Mouse (Mus musculus): ENCODE results near the gene Ppil3.

Gene Ppil3

DNA sequence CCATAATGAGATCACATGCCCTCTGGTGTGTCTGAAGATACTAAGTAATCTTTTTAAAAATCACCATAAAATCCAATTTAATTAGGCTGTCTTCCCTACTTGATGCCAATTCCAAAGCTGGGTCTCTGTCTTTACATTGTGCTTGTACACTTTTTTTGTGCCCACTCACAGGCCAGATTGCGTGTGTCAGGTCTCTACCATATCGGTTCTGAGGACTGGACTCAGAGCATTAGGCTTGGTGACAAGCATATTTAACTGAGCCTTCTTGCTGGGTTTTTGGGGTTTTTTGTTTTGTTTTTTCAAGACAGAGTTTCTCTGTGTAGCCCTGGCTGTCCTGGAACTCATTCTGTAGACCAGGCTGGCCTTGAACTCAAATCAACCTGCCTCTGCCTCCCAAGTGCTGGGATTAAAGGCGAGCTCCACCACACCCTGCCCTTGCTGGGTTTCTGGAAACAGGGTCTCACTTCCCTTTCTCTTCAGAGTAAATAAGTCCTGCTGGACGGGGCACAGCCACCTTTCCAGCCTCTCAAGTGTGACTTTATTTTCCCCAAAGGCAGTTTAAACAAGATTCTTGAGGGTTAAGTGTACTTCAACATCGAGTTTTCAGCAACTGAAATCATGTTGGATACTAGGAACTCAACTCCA, 35.6 kb downstream of the Ppil3 start:
- in situ Hi-C loops (cut with MseI, MboI), result no loop called here

DNA sequence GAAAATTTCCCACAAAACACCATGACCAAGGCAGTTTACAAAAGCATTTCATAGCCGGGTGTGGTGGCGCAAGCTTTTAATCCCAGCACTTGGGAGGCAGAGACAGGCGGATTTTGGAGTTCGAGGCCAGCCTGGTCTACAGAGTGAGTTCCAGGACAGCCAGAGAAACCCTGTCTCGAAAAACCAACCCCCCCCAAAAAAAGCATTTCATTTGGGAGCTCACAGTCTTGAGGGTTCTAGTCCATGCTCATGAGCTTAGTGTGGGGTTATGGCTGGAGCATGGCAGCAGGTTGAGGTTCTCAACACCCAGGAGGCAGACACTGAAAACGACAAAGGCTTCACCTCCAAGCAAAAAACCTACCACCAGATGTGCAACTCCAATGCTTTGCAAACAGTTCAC, 37.1 kb downstream of the Ppil3 start:
- in situ Hi-C loops (cut with MseI, MboI), result no loop called here

DNA sequence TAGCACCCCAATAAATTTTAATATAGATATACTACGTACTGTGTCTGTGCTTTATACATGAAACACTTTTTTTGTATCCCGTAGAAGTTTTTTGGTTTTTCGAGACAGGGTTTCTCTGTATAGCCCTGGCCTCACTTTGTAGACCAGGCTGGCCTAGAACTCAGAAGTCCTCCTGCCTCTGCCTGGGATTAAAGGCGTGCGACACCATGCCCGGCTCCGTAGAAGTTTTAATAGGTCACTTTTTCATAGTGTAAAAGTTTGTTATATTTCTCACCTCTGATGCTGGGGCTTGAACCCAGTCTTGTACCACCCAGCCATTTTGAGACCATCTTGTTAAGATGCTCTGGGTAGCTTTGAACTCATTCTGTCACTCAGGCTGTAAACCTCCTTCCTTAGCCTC, 38.0 kb downstream of the Ppil3 start:
- in situ Hi-C loops (cut with MseI, MboI), result no loop called here

DNA sequence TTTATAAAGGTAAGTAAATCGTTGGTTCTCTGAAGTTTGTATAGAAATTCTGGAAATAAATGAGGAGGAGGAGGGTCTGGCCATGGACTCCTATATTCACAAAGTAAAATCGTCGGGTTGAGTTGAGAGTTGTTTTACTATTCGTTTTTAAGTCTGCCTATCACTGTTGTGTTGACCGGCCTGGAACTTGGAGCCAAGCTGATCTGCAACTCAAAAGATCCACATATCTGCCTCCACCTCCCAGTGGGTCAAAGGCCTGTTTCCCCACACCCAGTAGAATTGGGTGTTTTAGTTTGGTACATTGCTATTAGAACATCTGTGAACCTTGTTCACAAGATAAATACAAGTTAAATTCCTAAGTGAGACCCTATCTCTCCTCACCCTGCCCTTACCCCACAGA, 41.5 kb downstream of the Ppil3 start:
- in situ Hi-C loops (cut with MseI, MboI), result no loop called here

DNA sequence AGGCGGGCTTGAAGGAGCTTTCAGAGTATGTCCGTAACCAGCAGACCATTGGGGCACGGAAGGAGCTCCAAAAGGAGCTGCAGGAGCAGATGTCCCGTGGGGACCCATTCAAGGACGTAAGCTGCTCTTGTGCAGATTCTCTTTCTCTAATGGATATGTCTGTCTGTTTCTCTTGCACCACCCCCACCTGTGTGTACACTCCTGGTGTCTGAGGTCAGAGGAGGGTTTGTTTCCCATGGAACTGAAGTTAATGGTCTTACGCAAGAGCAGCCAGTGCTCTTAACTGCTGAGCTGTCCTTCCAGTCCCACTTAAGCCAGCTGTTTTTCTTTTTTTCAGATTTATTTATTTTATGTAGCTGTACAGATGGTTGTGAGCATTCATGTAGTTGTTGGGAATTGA, 43.9 kb downstream of the Ppil3 start:
- in situ Hi-C loops (cut with MseI, MboI), result no loop called here

DNA sequence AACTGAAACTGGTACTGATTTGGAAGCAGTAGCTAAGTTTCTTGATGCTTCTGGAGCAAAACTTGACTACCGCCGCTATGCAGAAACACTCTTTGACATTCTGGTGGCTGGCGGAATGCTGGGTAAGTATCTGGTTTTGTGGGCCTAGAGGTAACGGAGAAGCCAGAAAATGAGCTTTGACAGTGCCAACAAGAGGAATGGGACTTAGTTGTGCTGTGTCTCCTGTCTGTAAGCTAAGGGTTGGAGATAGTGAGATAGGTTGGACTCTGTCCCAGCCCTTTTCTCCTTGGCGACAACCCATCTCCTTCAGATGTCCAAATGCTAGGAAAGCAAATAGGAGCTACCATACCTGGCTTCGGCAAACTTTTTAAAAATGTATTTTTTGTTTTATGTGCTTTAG, 47.6 kb downstream of the Ppil3 start:
- in situ Hi-C loops (cut with MseI, MboI), result loop anchor here (10.0 kb wide), 1 partner anchor 93 kb away; no protein-coding TSS in a partner anchor

DNA sequence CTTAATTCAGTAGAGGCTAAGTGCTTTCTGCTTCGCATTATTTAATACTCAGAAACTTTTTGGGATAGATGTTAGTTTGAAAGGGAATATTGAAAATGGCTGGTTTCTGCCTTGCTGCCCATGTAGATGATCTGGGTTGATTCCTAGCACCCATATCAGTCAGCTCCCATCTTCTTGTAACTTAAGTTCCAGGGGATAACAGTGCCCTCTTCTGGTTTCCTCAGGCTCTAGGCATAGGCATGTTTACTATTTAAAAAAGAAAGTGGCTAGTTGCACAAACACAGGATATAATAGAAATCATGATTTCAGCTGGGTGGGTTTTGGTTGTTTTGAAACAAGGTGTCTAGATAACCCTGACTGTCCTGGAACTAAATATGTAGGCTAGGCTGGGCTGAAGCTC, 49.1 kb downstream of the Ppil3 start:
- in situ Hi-C loops (cut with MseI, MboI), result loop anchor here (10.0 kb wide), 1 partner anchor 91 kb away; no protein-coding TSS in a partner anchor

DNA sequence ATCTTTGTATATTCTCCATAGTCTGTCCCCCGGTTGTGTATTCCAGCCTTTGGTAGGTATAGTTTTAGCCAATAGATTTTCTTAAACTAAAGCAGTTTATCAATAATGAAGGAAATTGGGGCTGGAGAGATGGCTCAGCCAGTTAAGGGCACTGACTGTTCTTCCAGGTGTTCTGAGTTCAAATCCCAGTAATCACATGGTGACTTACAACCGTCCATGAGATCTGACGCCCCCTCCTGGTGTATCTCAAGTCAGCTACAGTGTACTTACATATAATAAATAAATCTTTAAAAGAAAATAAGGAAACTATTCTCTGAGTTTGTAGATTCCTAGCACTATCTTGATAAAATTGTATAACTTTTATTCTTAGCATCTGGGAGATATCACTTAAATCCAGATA, 49.9 kb downstream of the Ppil3 start:
- in situ Hi-C loops (cut with MseI, MboI), result loop anchor here (10.0 kb wide), 1 partner anchor 91 kb away; no protein-coding TSS in a partner anchor

DNA sequence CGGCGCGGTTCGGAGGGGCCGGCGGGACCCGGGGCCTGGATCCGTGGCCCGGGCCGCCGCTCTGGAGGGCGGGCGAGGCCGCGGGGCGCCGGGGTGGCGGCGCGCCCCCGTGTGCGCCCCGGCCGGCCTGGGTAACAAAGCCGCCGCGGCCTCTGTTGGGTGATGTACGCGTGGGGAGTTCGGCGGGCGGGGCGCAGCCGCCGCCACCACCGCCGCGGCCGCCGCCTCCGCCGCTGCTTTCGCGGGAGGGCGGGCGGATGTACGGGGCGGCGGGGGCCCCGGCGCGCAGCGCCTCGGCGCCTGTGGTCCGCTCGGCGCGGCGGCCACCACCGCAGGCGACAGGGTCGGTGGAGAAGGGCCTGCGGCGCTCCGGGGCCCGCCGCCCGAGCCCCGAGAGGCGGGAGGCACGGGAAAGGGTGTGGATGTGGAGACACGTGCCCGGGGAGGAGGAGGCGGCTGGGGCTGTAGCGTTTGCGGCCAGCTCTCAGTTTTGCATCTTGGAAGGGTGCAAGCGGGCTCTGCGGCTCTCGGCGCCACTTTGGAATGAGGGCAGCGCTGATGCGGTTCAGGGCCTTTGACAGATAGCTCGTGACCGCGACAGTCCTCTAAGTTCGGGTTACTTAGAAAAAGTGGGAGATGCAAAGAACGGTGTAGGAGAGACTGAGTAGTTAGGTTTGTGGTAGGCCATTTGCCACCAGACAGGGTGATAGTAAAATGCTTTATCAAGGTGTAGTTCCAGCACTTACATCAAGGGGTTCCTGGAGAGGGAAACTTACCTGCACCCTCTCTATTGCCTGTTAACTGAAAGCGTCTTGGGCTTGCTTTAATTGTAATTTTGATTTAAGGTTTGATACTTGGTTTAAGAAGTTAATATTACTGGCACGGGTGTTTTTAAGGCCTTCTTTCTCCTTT, 51.7 kb downstream of the Ppil3 start:
- in situ Hi-C loops (cut with MseI, MboI), result loop anchor here (10.0 kb wide), 1 partner anchor 89 kb away; no protein-coding TSS in a partner anchor

DNA sequence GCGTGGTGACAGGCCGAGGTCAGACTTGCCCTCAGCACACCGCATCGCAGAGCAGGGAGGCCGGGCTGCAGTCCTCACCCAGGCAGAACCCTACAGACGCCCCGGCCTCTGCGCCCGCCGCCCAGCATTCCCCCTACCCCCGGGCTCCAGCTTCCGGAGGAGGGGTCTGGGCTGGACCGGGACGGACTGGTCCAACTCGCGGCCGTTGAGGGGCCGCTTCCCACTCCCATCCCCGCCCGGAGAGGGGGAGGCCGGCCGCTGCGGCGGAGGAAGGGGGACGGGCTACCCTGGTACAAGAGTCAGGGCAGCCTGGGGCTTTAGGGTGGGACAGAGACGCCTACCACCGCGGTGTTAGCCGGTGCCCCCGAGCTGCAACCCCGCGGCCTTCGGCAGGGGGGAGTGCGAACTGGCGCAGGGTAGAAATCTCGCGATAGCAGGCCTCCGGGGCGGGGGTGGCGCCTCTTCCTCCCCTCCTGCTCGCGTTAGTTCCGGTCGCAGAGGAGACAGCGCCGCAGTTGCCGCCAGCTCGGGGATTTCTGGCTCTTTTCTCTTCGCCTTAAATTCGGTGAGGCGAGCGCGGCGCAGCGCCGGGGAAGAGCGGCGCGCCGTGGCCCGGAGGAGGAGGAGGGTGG, 52.5 kb downstream of the Ppil3 start, which contains the start of gene Bzw1:
Gene Bzw1 (plus strand): TSS at position 247 of the 632 bp plus-strand sequence.
- in situ Hi-C loops (cut with MseI, MboI), result loop anchor here (10.0 kb wide), 1 partner anchor 88 kb away; no protein-coding TSS in a partner anchor

DNA sequence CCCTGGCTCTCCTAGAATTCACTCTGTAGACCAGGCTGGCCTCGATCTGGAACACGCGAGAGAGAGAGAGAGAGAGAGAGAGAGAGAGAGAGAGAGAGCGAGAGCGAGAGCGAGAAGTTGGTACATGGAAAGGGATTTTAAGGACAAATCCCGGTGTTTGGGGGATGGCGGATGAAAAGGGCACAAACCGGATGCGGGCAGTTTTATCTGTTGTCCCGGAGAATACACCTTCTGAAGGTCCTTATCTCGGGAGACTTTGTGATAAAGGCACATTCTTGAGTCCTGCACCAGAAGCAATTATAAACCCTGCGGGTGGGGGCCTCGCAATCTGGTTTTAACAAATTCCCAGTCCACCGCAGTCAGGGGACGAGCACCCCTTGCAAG, 53.0 kb downstream of the Ppil3 start:
- in situ Hi-C loops (cut with MseI, MboI), result loop anchor here (10.0 kb wide), 1 partner anchor 87 kb away; no protein-coding TSS in a partner anchor

DNA sequence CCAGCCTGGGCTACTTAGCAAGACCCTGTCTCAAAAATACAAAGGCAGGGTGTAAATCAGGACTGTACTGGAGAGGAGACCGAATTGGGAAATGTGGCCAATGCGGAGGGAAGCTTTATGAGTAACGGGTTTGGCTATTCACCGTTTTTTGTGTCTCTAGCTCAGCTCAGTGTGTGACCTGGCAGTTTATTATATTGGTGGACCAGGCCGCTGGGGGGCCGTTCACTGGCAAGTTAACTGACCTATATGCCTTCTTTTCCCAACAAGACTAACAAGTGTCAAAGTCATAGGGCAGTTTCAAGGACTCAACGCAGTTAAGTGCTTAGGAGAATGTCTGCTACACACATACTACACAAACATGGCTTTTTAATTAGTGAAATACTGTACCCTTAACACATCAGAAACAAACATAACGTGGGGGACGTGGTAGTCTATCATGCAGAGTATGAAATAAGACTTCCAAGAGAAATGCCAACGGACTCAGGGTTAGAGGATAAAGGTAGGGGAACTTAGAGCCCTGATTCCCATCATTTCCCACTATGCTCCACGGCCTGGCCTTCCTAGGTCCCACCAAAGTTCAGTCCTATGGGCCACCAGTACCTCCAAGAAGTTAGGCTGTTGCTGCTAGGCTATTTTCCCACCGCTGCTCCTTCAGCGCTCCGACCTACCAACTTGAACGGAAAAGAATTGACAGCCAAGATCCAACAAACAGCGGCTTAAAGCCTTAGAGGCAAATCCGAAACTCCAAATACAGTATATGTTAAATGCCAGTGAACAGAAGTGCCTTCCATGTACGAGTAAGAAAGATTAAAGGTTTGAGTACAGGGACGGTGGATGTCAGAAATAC, 53.6 kb downstream of the Ppil3 start:
- in situ Hi-C loops (cut with MseI, MboI), result loop anchor here (10.0 kb wide), 1 partner anchor 87 kb away; no protein-coding TSS in a partner anchor

DNA sequence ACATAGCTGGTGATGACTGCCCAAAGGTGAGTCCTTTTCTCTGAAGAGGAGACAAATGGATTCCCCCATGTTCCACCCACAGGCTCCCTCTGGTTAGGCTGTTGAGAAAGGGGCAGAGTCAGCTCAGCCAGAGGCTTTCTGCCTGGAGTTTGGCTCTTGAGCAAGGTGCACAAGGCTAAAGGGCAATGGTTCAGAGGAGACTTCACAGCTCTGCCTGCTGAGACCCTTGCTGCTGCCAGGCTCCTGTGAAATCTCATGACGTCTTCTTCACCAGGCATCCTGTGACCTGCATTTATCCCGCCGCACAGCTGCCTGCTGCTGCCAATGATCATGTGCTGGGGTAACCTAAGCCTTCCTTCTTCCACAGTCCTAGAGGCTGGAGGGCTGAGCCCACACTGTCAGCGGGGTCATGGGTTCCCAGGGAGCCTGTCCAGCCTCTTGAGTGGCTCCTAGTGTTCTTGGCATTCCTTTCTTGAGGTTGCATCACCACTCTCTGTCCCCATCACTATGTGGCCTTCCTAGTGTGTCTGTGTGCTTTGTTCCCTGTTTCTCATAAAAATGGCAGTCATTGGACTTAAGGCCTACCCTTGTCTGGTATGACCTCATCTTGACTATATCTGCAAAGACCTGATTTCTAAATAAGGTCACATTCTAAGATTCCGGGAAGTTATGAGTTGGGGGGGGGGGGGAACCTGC, 62.6 kb downstream of the Ppil3 start:
- in situ Hi-C loops (cut with MseI, MboI), result no loop called here

All from mouse trophoblast stem cell (cell line).